8 mouse cellular contexts compared by ENCODE assay signal in genomic region chr10:22140665-22141280, GRCm38 (mm10). TPM values are rescaled to one million over a fixed set of nuclear protein-coding genes. Genes with fewer than 3 reads are reported as not detected.
DNase-seq lines count a peak whose midpoint lies in the region; ATAC-seq and TF ChIP-seq lines count a peak whose summit lies in the region.

No protein-coding gene starts in this region.

- peak; percentile 75 for ATAC-seq in cerebellum, adult (ENCODE audit: insufficient number of reproducible peaks, low FRiP score, low TSS enrichment)
- peak; percentile 70 for ATAC-seq in forebrain, embryonic 15.5 days (replicated peaks)
- peak; percentile 83 for ATAC-seq in lung, embryonic 16.5 days (ENCODE audit: low read depth)

- in situ Hi-C loops in CH12.LX (cut with MboI; ENCODE audit: low pct_ligation_motif_present, low pct_unique_long_range_greater_than_20kb, low sequenced_read_pairs), result loop anchor here (25.0 kb wide), 1 partner anchor 103 kb away; no protein-coding TSS in a partner anchor

- intact Hi-C loops in heart, postnatal 25 days (cut with DNase I), result loop anchor here (5.0 kb wide), 1 partner anchor 342 kb away; no protein-coding TSS in a partner anchor

- peak; percentile 54 for TF ChIP-seq RAD21 in CH12.LX (IDR thresholded peaks at IDR 0.05; ENCODE audit: low read depth, low read length)

- H3K27me3 ChIP-seq in CH12.LX (replicated peaks), result no peaks in the 10 kb centered on the region
- H3K27me3 ChIP-seq in forebrain, embryonic 15.5 days, result no peaks in the 10 kb centered on the region
- no peaks in the 10 kb centered on the region for H3K27me3 ChIP-seq in lung, embryonic 16.5 days (ENCODE audit: control insufficient read depth, insufficient read depth, low read depth, low read length)

- no peak overlapping the region for H3K4me3 ChIP-seq in CH12.LX (replicated peaks in 1 of 3; ENCODE audit: low read depth in 2 of 3, low read length in 2 of 3, poor library complexity in 1 of 3)
- peak overlapping the region; percentile 43 for H3K4me3 ChIP-seq in forebrain, embryonic 15.5 days
- H3K4me3 ChIP-seq in lung, embryonic 16.5 days (ENCODE audit: low read length), result peak overlapping the region; percentile 48

- TF ChIP-seq CTCF in CH12.LX (conservative IDR thresholded peaks at IDR 0.05 in 1 of 2, IDR thresholded peaks at IDR 0.05 in 1 of 2; ENCODE audit: low read depth in 2 of 2, low read length in 2 of 2), result peak in 1 of 2 experiments; percentile 75; a peak in 2 of 4 replicates

- dilution Hi-C loops in CH12.LX (cut with MboI; ENCODE audit: extremely low pct_ligation_motif_present, extremely low pct_unique_long_range_greater_than_20kb, low sequenced_read_pairs), result no loop called here

- peak overlapping the region; percentile 17; the same call in 1 of the 2 replicates for H3K4me2 ChIP-seq in CH12.LX (ENCODE audit: insufficient read depth, low read depth, poor library complexity, severe bottlenecking)
- H3K4me2 ChIP-seq in forebrain, embryonic 15.5 days (replicated peaks), result peak overlapping the region; percentile 80
- H3K4me2 ChIP-seq in lung, embryonic 16.5 days (ENCODE audit: low read depth, low read length), result peak overlapping the region; percentile 62

- no peaks in the 10 kb centered on the region for H3K79me2 ChIP-seq in CH12.LX (replicated peaks; ENCODE audit: control insufficient read depth, extremely low read depth, insufficient read depth, poor library complexity, severe bottlenecking)

- H3K9me3 ChIP-seq in CH12.LX (replicated peaks; ENCODE audit: low read length), result no peaks in the 10 kb centered on the region
- H3K9me3 ChIP-seq in forebrain, embryonic 15.5 days, result peaks cover 3% of the 10 kb centered on the region; the same call in 1 of the 2 replicates
- H3K9me3 ChIP-seq in lung, embryonic 16.5 days (ENCODE audit: control insufficient read depth, low read length), result no peaks in the 10 kb centered on the region

- 1% methylated on average over 19 of the region's 19 CpGs for WGBS in forebrain, embryonic 15.5 days
- under 1% methylated on average over 19 of the region's 19 CpGs for WGBS in lung, embryonic 16.5 days

- peaks cover 0 to 8% of the 10 kb centered on the region in 2 experiments for H3K36me3 ChIP-seq in CH12.LX (replicated peaks in 1 of 2; ENCODE audit: control insufficient read depth in 1 of 2, insufficient read depth in 1 of 2, low read length in 1 of 2)
- H3K36me3 ChIP-seq in forebrain, embryonic 15.5 days, result no peaks in the 10 kb centered on the region
- no peaks in the 10 kb centered on the region for H3K36me3 ChIP-seq in lung, embryonic 16.5 days (ENCODE audit: control insufficient read depth, insufficient read depth, low read length)

- H3K4me1 ChIP-seq in CH12.LX (ENCODE audit: control insufficient read depth in 1 of 2, insufficient read depth in 2 of 2), result peaks cover 0 to 2% of the 10 kb centered on the region in 2 experiments; a peak in 2 of 4 replicates
- 0 out of 2 replicates have a peak, but pooled peaks cover 2% of the 10 kb centered on the region for H3K4me1 ChIP-seq in forebrain, embryonic 15.5 days
- no peaks in the 10 kb centered on the region for H3K4me1 ChIP-seq in lung, embryonic 16.5 days (replicated peaks; ENCODE audit: control insufficient read depth, insufficient read depth, low read length)

- DNase-seq in CH12.LX (ENCODE audit: extremely low read depth), result peak; percentile 27
- DNase-seq in heart, postnatal 25 days (ENCODE audit: low spot score), result peak; percentile 58
- peak; percentile 34 to 59 for DNase-seq in layer of hippocampus, adult 8-10 months (ENCODE audit: low spot score in 2 of 2)
- DNase-seq in ovary, postnatal 14 days (ENCODE audit: low spot score), result peak; percentile 75
- DNase-seq in urinary bladder, postnatal 36 days (ENCODE audit: low spot score in 2 of 2), result peak; percentile 74 to 78

- no peak overlapping the region for H3K9ac ChIP-seq in CH12.LX (ENCODE audit: insufficient read depth, low read depth)
- peak overlapping the region; percentile 60 for H3K9ac ChIP-seq in forebrain, embryonic 15.5 days (replicated peaks)
- H3K9ac ChIP-seq in lung, embryonic 16.5 days (ENCODE audit: low read length), result peak overlapping the region; percentile 49

- H3K27ac ChIP-seq in CH12.LX (ENCODE audit: insufficient read depth, low read depth), result no peak overlapping the region
- H3K27ac ChIP-seq in forebrain, embryonic 15.5 days (replicated peaks), result no peak overlapping the region
- no peak overlapping the region for H3K27ac ChIP-seq in lung, embryonic 16.5 days (ENCODE audit: low read length)

- no peak for TF ChIP-seq POLR2A in CH12.LX (IDR thresholded peaks at IDR 0.05; ENCODE audit: low read depth, low read length)

- no peak for TF ChIP-seq EP300 in CH12.LX (IDR thresholded peaks at IDR 0.05; ENCODE audit: low read length)

TF ChIP-seq in CH12.LX, 34 proteins besides CTCF, POLR2A, EP300 and RAD21:
- TF ChIP-seq JUN (IDR thresholded peaks at IDR 0.05; ENCODE audit: insufficient read depth, low read depth, low read length) (no peak), GABPA (IDR thresholded peaks at IDR 0.05; ENCODE audit: insufficient replicate concordance, low read depth, low read length) (no peak), USF1 (IDR thresholded peaks at IDR 0.05; ENCODE audit: low read depth, low read length) (no peak), NELFE (IDR thresholded peaks at IDR 0.05; ENCODE audit: low read depth, low read length) (no peak), SMC3 (IDR thresholded peaks at IDR 0.05; ENCODE audit: low read depth, low read length) (peak; percentile 87), IRF4 (IDR thresholded peaks at IDR 0.05; ENCODE audit: low read depth, low read length) (0 out of 2 replicates have a peak, but pooled peaks have one; percentile 15), SIN3A (IDR thresholded peaks at IDR 0.05; ENCODE audit: low read length) (no peak), TBP (conservative IDR thresholded peaks at IDR 0.05; ENCODE audit: low read depth, low read length) (no peak), ZNF384 (IDR thresholded peaks at IDR 0.05; ENCODE audit: low read depth, low read length) (no peak), ZC3H11A (IDR thresholded peaks at IDR 0.05; ENCODE audit: low read depth, low read length) (no peak)

RNA-seq across cellular contexts. Expression of gene E030030I06Rik, which starts 8.3 kb away (rescaled TPM):
- total RNA-seq in CH12.LX (2012; rRNA removed) (6.8 and 7.5 TPM in 2 replicates), CH12.LX (2014; rRNA removed) (1.4 and 3.5 TPM in 2 replicates)
- polyA plus RNA-seq in CH12.LX (2012; ENCODE audit: insufficient read length, low read depth), result 4.2 and 5.9 TPM in 2 replicates
- polyA plus RNA-seq in forebrain, embryonic 15.5 days (2015; fragmentation: Nextera tagmentation; extraction: Ambion mirVana), result 4.3 and 5.5 TPM in 2 replicates
- 1 to 10 TPM in 1 of 2 experiments, under 1 TPM in 1; 0.89 to 4.2 TPM for total RNA-seq in heart, postnatal 25 days (2021)
- 1 to 10 TPM in 1 of 4 experiments, under 1 TPM in 2, not detected in 1; 0.57 to 2.1 (median 0.61) TPM for total RNA-seq in layer of hippocampus, adult 8-10 months (2022)
- polyA plus RNA-seq in lung, embryonic 16.5 days (2015; fragmentation: Nextera tagmentation; extraction: Ambion mirVana), result 24.5 and 31.4 TPM in 2 replicates

RNA-seq across cellular contexts. Expression of gene Raet1e, which starts 17.6 kb away (rescaled TPM):
- total RNA-seq in CH12.LX (2012; rRNA removed) (0.13 and 0.64 TPM in 2 replicates), CH12.LX (2014; rRNA removed) (0.62 and 0.85 TPM in 2 replicates)
- polyA plus RNA-seq in CH12.LX (2012; ENCODE audit: insufficient read length, low read depth), result 1.2 TPM in 2 replicates
- polyA plus RNA-seq in forebrain, embryonic 15.5 days (2015; fragmentation: Nextera tagmentation; extraction: Ambion mirVana), result 0.73 and 0.90 TPM in 2 replicates
- not detected for total RNA-seq in heart, postnatal 25 days (2021)
- not detected for total RNA-seq in layer of hippocampus, adult 8-10 months (2022)
- 9.0 and 10.8 TPM in 2 replicates for polyA plus RNA-seq in lung, embryonic 16.5 days (2015; fragmentation: Nextera tagmentation; extraction: Ambion mirVana)

RNA-seq across cellular contexts. Expression of gene H60b, which starts 17.6 kb away (rescaled TPM):
- total RNA-seq in CH12.LX (2012; rRNA removed) (not detected in 2 replicates), CH12.LX (2014; rRNA removed) (not detected in 2 replicates)
- 0.25 TPM in 1 of 2 replicates, not detected in the other for polyA plus RNA-seq in CH12.LX (2012; ENCODE audit: insufficient read length, low read depth)
- 0.28 TPM in 1 of 2 replicates, not detected in the other for polyA plus RNA-seq in forebrain, embryonic 15.5 days (2015; fragmentation: Nextera tagmentation; extraction: Ambion mirVana)
- total RNA-seq in heart, postnatal 25 days (2021), result not detected
- not detected for total RNA-seq in layer of hippocampus, adult 8-10 months (2022)
- polyA plus RNA-seq in lung, embryonic 16.5 days (2015; fragmentation: Nextera tagmentation; extraction: Ambion mirVana), result 0.99 and 1.6 TPM in 2 replicates

Comparison
In these comparisons a context has a peak if more than half of its experiments do, and no peak if none do; other contexts are left out.
1. H3K4me2 ChIP-seq: peak in every context shown above with its lines; median percentile 80 in forebrain, embryonic 15.5 days; 62 in lung, embryonic 16.5 days; 17 in CH12.LX.
2. H3K4me3 ChIP-seq: peak in forebrain, embryonic 15.5 days (single experiment) and lung, embryonic 16.5 days (single experiment); none in CH12.LX (0 of 3).
3. Peak in every context shown above with its lines, with median percentiles within 50 percentile points of each other: DNase-seq and ATAC-seq.